Mouse (Mus musculus) mouse trophoblast stem cell (cell line): ENCODE results near the gene Acnat1.
"Not testable (repeated sequence)": the region's sequence is repeated elsewhere in the genome, so short reads cannot be mapped to it uniquely, and the experiment has no call there.

ENCODE experiments used
- in situ Hi-C, 2 experiments: fragments of 300-500 bp; cut with MseI, MboI; formaldehyde crosslinking; loops; 2 replicates in 1 of 2; 3 replicates in 1 of 2; pipeline ENCODE4 v1.15.1; 2025

Acnat1 gene

DNA sequence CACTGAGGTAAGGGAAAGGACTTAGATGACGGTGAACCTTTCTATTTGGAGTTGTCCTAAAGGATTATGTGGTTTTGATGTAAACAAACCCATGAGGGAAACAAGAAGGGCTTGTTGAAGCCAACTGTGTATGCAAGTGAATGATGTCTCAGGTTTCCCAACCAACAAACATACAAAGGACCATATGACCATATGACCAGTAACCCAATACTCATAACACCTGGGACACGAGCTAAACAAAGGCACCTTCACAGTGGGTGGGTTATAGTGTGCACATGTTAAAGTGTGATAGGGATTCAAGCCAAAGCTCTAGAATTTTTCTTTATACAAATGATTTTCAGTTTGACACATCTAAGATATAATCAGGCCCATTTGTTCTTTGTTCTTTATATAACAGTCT, 17.5 kb downstream of the Acnat1 start:
- in situ Hi-C loops: no loop called here

- in situ Hi-C loops: no loop called here
These were observed 21.7 kb downstream of the Acnat1 start for GRCm38 (mm10) chr4:49451848-49452551.

GRCm38 (mm10) chr4:49451133-49451847, 22.4 kb downstream of the Acnat1 start:
- in situ Hi-C loops: not testable (repeated sequence)

DNA sequence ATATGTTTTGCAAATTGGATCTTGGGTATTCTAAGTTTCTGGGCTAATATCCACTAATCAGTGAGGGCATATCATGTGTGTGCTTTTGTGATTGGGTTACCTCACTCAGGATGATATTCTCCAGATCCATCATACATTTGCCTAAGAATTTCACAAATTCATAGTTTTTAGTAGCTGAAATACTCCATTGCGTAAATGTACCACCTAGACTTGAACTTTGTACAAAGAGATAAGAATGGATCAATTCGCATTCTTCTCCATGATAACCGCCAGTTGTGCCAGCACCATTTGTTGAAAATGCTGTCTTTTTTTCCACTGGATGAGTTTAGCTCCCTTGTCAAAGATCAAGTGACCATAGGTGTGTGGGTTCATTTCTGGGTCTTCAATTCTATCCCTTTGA, 36.7 kb downstream of the Acnat1 start:
- in situ Hi-C loops: loop anchor here in 1 of 2 experiments (10.0 kb wide), 1 partner anchor 52 kb away; no protein-coding TSS in a partner anchor

- in situ Hi-C loops: not testable (repeated sequence)
These were observed 63.6 kb downstream of the Acnat1 start for GRCm38 (mm10) chr4:49410151-49410550.

GRCm38 (mm10) chr4:49407957-49408356, 65.8 kb downstream of the Acnat1 start, which contains the start of gene Acnat2:
Gene Acnat2, minus strand, starts transcription at chr4:49408151.
- in situ Hi-C loops: not testable (repeated sequence)
